Mouse (Mus musculus) embryonic facial prominence, embryonic 15.5 days (tissue): ENCODE measurements around the gene Arhgap23. TPM values are rescaled to one million over a fixed set of nuclear protein-coding genes. Genes with fewer than 3 reads are reported as not detected.

Experiments
- ATAC-seq: fragments of 200-750 bp; cut with Nextera tagmentation; 2 replicates; pipeline ENCODE4 v1.8.0; 2017; ENCODE audit warnings: low read depth, moderate TSS enrichment; ENCODE audit not compliant: insufficient number of reproducible peaks, low FRiP score, low TSS enrichment
- H3K27ac ChIP-seq: fragments of 300-500 bp; sonication (generic); replicated peaks from 2 replicates; pipeline ENCODE4 v1.5.1; 2015; ENCODE audit warnings: mild to moderate bottlenecking, inconsistent platforms
- H3K27me3 ChIP-seq: fragments of 300-500 bp; sonication (generic); 2 replicates; pipeline ENCODE4 v1.6.1; 2015; ENCODE audit warnings: inconsistent platforms
- H3K36me3 ChIP-seq: fragments of 300-500 bp; sonication (generic); 2 replicates; pipeline ENCODE4 v1.6.1; 2015; ENCODE audit warnings: mild to moderate bottlenecking, inconsistent platforms
- H3K4me1 ChIP-seq: fragments of 300-500 bp; sonication (generic); 2 replicates; pipeline ENCODE4 v1.6.1; 2015; ENCODE audit warnings: inconsistent platforms
- H3K4me2 ChIP-seq: fragments of 300-500 bp; sonication (generic); replicated peaks from 2 replicates; pipeline ENCODE4 v1.6.1; 2015; ENCODE audit warnings: mild to moderate bottlenecking, inconsistent platforms
- H3K4me3 ChIP-seq: fragments of 300-500 bp; sonication (generic); replicated peaks from 2 replicates; pipeline ENCODE4 v1.5.1; 2015; ENCODE audit warnings: mild to moderate bottlenecking, inconsistent platforms
- H3K9ac ChIP-seq: fragments of 300-500 bp; sonication (generic); 2 replicates; pipeline ENCODE4 v1.6.1; 2015; ENCODE audit warnings: inconsistent platforms
- H3K9me3 ChIP-seq: fragments of 300-500 bp; sonication (generic); replicated peaks from 2 replicates; pipeline ENCODE4 v1.6.1; 2016; ENCODE audit warnings: inconsistent platforms
- WGBS: fragments of 180-500 bp; shearing (Covaris S2); methylation state at CpG from one replicate; pipeline ENCODE4 v1.1.7; 2015; 5-methylcytosine and 5-hydroxymethylcytosine counted together
- polyA plus RNA-seq: library from polyadenylated mRNA; unstranded; fragments of >200 nt; fragmentation: Nextera tagmentation; extraction: Ambion mirVana; gene quantifications from 2 replicates; pipeline ENCODE4 v1.2.1, GENCODE M21; 2015

Gene Arhgap23
- polyA plus RNA-seq, 1 experiment from 2014 or later, result 9.6 TPM

DNA sequence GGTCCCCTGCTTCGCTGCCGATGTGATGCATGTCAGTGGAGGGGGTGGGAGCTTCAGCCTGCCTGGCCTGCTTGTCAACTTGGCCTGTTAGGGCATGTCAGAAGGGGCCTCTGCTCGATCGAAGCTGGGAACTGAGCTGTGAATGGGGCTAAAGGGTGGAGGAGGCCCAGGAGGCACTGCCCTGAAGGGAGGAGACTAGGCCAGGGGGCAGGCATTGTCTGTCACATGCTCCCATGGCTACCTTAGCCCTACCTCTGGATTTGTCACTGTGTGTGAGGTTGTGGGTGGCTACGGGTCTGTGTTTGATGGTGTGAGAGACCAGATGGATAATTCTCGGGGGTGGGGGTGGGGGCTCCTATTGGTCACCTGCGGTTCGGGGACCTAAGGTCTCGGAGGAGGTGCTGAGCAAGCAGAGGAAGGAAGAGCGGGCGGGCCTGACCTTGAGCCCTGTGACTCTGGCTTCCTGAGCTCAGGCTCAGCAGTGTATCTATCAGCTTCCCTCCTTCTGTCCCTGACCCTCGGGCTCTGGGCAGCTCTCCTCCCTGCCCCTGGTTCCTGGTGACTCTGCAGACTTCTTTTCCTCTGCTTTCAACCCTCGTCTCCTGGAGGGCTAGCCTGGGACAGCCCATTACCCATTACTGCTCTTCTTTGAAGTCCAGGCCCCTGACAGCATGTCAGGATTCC, 20.6 kb downstream of the Arhgap23 start:
- Histone ChIP-seq H3K9me3 (no peaks in the 10 kb centered on the region), H3K27me3 (no peaks in the 10 kb centered on the region), H3K4me1 (peaks cover 72% of the 10 kb centered on the region), H3K9ac (no peak overlapping the region), H3K27ac (peak overlapping the region; percentile 89), H3K36me3 (no peaks in the 10 kb centered on the region), H3K4me3 (no peak overlapping the region), H3K4me2 (peak overlapping the region; percentile 49)
- WGBS, result 43% methylated on average over 13 of the region's 13 CpGs
- ATAC-seq, result no peak

DNA sequence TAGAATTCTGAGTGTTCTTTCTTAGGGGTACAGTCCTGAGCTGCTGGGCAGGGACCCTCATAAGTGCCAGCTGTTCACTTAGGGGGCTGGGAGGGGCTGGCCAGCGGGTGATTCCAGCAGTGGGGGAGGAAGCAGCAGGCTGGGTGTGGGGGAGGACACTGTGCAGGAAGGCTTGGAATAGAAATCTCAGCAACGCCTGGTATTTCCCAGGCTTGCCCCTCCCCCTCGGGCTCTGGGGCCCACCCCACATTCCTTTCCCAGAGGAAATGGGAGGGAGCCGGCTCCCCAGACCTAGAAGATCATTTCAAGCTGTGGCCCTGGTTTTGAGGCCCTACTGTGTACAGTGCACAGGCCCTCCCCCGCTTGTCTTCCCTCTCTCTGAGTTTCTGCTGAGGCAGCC, 22.4 kb downstream of the Arhgap23 start:
- Histone ChIP-seq H3K9ac (no peak overlapping the region), H3K27me3 (no peaks in the 10 kb centered on the region), H3K27ac (peak overlapping the region; percentile 89), H3K4me3 (no peak overlapping the region), H3K4me2 (no peak overlapping the region; the same call in 1 of the 2 replicates), H3K36me3 (no peaks in the 10 kb centered on the region), H3K4me1 (peaks cover 82% of the 10 kb centered on the region), H3K9me3 (no peaks in the 10 kb centered on the region)
- 0 out of 2 replicates have a peak, but pooled peaks have one; percentile 26 for ATAC-seq
- WGBS, result 10% methylated on average over 5 of the region's 5 CpGs

DNA sequence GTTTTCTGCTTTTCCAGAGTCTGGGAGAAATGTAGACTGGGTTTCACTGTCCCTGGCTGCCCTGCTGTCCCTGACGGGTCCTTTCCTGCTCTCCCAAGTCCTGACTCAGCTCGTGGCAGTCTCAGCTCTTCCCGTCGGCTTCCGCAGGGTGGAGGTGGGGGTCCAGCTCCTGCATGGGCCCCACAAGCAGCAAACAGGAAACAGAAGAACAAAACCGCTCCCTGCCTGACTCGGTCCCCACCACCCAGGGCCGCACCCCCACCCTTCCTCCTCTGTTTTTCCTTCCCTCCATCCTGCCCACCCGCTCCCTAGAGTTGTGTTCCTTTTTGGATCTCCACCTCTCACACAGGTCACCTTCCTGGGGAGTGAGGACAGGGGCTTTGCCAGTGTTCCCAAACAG, 23.5 kb downstream of the Arhgap23 start:
- 28% methylated on average over 8 of the region's 9 CpGs for WGBS
- Histone ChIP-seq H3K4me1 (peaks cover 87% of the 10 kb centered on the region), H3K4me2 (no peak overlapping the region)

DNA sequence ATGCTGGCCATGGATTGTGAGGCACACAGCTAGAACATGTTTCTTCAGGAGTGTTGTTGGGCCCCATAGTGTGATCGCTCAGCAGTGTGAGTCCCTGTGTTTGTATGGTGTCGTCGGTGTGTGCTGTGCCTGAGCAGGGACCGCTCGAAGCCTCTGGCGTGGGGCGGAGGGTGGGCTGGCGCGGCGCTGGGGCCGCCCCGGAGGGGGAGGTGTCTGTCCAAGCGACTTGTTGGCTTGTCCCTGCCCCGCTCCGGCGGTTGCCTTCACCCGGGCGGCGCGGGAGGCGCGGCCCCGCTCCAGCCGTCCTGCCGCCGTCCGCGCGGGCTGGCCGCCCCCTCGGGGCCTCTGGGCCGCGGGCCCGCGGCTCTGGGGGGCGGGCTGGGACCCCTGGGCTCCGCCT, 24.6 kb downstream of the Arhgap23 start:
- under 1% methylated on average over 35 of the region's 37 CpGs for WGBS
- H3K9me3 ChIP-seq, result no peaks in the 10 kb centered on the region
- peak overlapping the region; percentile 89 for H3K27ac ChIP-seq
- peak overlapping the region; percentile 78 for H3K4me2 ChIP-seq
- peaks cover 13% of the 10 kb centered on the region for H3K36me3 ChIP-seq
- no peaks in the 10 kb centered on the region for H3K27me3 ChIP-seq
- peak overlapping the region; percentile 73 for H3K9ac ChIP-seq
- peak overlapping the region; percentile 73 for H3K4me3 ChIP-seq
- peaks cover 82% of the 10 kb centered on the region for H3K4me1 ChIP-seq
- ATAC-seq, result peak; percentile 74

More for the DNA sequence above, 23.5 kb downstream of the Arhgap23 start:
- H3K9ac ChIP-seq, result no peak overlapping the region
- ATAC-seq, result no peak
- H3K4me3 ChIP-seq, result 0 out of 2 replicates have a peak overlapping the region, but pooled peaks have one; percentile 73
- H3K27me3 ChIP-seq, result no peaks in the 10 kb centered on the region
- H3K27ac ChIP-seq, result peak overlapping the region; percentile 89
- H3K36me3 ChIP-seq, result peaks cover 3% of the 10 kb centered on the region; the same call in 1 of the 2 replicates
- H3K9me3 ChIP-seq, result no peaks in the 10 kb centered on the region

DNA sequence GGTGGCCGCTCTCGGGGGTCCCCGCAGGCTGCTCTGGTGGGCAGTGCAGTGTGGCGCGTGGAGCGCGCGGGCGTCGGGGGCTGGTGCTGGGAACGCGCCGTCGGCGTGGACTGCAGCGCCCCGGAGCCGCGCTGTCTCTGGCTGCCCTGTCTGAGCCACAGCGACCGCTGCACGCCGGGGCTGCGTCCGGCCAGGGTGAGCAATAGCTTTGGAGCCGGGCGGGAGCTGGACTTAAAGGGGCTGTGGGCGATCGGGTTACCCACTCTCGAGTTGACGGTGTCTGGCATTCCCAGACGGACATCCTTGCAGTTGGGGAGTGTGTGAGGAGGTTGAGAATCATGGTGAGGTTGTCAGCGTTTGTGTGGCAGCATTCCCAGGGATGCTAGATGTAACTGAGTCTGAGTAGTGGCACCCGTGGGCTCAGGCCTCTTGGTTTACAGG, 25.1 kb downstream of the Arhgap23 start:
- Histone ChIP-seq H3K4me3 (peak overlapping the region; percentile 73), H3K27ac (peak overlapping the region; percentile 89), H3K36me3 (peaks cover 19% of the 10 kb centered on the region), H3K4me1 (peaks cover 76% of the 10 kb centered on the region), H3K27me3 (no peaks in the 10 kb centered on the region), H3K4me2 (peak overlapping the region; percentile 78), H3K9ac (peak overlapping the region; percentile 73), H3K9me3 (no peaks in the 10 kb centered on the region)
- ATAC-seq, result 0 out of 2 replicates have a peak, but pooled peaks have one; percentile 5
- WGBS, result under 1% methylated on average over 34 of the region's 34 CpGs

DNA sequence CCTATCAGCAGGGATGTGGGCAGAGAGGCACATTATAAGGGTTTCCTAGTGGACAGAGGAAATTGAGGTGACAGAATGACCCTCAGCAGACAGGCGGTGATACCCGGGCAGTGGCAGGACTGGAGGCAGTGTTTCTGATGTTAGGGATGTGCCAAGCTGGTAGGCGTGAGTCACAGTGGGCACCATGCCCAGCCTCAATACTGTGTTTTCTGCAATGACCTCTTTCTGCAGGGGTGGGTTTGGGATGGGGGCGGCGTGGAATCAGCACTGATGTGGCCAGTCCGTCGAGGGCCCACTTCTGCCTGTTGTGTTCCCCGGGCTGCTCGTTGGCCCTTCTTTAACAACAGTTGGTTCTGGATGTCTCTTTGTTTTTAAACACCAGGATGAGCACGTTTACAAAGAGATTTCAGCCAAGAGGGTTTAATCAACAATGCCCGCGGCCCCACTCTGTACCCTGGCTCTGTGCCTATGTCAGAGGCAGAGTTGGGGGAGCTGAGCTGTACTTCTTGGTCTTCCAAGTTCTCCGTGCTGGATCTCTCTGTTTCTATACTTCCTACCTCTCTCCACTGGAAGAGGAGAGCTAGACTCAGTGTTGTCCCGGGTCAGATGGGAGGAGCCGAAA, 25.8 kb downstream of the Arhgap23 start:
- WGBS, result 30% methylated on average over 15 of the region's 15 CpGs
- no peak for ATAC-seq
- Histone ChIP-seq H3K27me3 (no peaks in the 10 kb centered on the region), H3K9ac (0 out of 2 replicates have a peak overlapping the region, but pooled peaks have one; percentile 73), H3K36me3 (peaks cover 22% of the 10 kb centered on the region), H3K4me2 (peak overlapping the region; percentile 78), H3K27ac (peak overlapping the region; percentile 89), H3K9me3 (no peaks in the 10 kb centered on the region), H3K4me3 (peak overlapping the region; percentile 73), H3K4me1 (peaks cover 70% of the 10 kb centered on the region)

DNA sequence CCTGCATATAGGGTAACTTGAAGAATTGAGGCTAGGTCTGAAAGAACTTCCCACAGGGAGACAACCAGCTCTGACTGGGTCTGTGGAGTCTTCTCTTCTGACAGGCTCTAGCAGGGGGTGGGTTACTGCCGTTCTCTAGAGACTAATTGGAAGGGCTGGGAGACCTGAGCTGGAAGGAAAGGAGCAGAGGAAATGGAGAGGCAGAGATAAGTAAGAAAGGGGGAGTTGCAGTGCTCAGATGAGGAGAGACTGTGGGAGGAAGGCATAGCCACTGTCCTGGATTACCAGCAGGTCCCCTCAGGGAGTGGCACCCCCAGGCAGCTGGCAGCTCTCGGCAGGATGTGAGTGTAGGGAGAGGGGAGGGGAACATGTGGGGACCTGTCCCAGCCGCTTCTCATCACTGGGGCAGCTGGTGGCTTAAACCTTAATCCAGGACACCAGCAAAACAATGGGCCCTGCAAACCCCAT, 26.4 kb downstream of the Arhgap23 start:
- H3K27me3 ChIP-seq, result no peaks in the 10 kb centered on the region
- WGBS, result 4% methylated on average over 3 of the region's 3 CpGs
- H3K27ac ChIP-seq, result peak overlapping the region; percentile 89
- peaks cover 70% of the 10 kb centered on the region for H3K4me1 ChIP-seq
- H3K4me3 ChIP-seq, result peak overlapping the region; percentile 73
- H3K36me3 ChIP-seq, result peaks cover 28% of the 10 kb centered on the region
- peak overlapping the region; percentile 4; the same call in 1 of the 2 replicates for H3K9ac ChIP-seq
- ATAC-seq, result peak; percentile 51
- H3K9me3 ChIP-seq, result no peaks in the 10 kb centered on the region
- peak overlapping the region; percentile 78 for H3K4me2 ChIP-seq

DNA sequence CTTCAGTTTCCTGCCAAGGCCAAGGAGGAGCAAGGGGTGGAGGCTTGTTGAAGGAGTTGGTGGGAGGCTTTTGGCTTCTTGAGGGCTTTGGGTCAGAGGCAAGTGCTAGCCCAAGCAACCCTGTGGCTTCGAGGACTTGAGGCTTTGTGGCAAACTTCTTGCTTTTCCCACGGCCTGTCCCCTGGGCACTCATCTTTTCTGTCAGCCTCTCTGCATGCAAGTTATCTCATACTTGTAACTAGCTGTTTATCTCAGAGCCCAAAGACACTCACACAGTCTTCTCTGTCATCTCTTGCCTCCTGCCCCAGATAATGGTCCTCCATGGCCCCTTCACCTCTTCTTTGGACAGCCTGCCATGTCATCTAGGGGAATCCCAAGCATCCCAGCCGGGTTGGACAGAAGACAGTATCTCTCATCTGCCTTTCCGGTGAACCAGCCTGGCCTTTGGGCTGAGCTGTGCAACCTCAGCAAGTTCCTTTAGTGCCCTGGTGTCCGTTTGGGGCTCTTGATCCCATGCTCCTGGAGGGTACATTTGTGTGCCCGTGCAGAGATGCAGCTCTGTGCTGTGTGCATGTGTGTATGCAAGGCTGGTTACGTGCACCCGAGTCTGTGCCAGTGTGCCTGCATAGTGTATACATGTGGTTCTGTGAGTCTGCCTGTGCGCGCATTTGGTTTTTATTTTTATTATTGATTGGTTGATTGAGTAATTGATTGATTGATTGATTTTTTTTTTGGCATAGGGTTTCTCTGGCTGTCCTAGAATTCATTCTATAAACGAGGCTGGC, 27.8 kb downstream of the Arhgap23 start:
- H3K27me3 ChIP-seq, result no peaks in the 10 kb centered on the region
- H3K36me3 ChIP-seq, result peaks cover 40% of the 10 kb centered on the region
- no peak overlapping the region for H3K9ac ChIP-seq
- ATAC-seq, result no peak
- H3K4me1 ChIP-seq, result peaks cover 58% of the 10 kb centered on the region
- no peaks in the 10 kb centered on the region for H3K9me3 ChIP-seq
- 0 out of 2 replicates have a peak overlapping the region, but pooled peaks have one; percentile 6 for H3K4me2 ChIP-seq
- no peak overlapping the region for H3K4me3 ChIP-seq
- WGBS, result 81% methylated on average over 11 of the region's 11 CpGs
- H3K27ac ChIP-seq, result peak overlapping the region; percentile 89; the same call in 1 of the 2 replicates

DNA sequence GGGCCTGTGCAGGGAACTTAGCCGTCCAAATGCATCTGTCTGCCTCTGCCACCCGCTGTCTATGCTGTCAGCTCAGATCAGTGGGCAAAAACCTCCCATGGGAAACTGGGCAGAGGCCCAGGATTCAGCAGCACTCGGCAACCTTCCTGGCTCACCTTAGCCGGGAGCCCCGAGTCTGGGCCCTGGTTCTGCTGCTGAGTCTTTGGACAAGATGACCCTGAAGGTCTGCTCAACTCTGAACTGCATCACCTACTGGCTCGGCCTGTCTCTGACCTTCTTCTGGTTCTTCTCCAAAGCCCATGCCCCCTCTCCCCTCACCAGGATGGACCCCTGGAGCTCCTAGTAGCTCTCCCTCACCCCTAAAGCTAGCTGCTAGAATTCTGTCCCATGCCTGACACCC, 30.3 kb downstream of the Arhgap23 start:
- H3K4me1 ChIP-seq, result peaks cover 56% of the 10 kb centered on the region
- no peak overlapping the region for H3K4me2 ChIP-seq
- no peak overlapping the region for H3K4me3 ChIP-seq
- H3K27me3 ChIP-seq, result no peaks in the 10 kb centered on the region
- no peak overlapping the region for H3K9ac ChIP-seq
- 75% methylated on average over 6 of the region's 6 CpGs for WGBS
- H3K9me3 ChIP-seq, result no peaks in the 10 kb centered on the region
- ATAC-seq, result no peak
- peaks cover 54% of the 10 kb centered on the region for H3K36me3 ChIP-seq
- H3K27ac ChIP-seq, result no peak overlapping the region

DNA sequence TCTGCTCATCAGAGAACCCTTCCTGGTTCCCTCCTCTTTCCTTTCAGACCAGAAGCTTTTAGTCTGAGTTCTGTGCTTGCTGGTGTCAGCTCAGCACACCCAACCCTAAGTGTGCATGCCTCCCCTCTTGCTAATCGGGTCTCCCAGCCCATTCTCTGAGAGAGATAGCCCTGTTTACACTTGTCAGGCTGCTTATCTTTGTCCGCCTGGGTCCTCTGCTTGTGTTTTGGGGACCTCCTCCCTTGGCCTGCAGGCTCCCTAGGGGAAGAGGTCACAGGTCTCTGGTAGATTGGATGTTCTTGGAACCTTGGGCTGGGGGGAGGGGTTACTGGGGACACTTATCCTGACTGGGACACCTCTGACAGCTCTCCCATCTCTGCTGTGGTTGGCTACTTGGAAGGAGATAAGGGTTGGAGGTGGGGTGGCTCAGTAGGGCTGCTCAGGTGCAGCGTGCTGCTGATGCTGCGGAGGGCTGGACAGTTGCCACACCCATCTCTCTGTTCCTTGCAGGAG, 30.7 kb downstream of the Arhgap23 start:
- H3K4me3 ChIP-seq, result no peak overlapping the region
- H3K27me3 ChIP-seq, result no peaks in the 10 kb centered on the region
- H3K4me1 ChIP-seq, result peaks cover 56% of the 10 kb centered on the region
- 76% methylated on average over 4 of the region's 4 CpGs for WGBS
- H3K4me2 ChIP-seq, result no peak overlapping the region
- no peak overlapping the region for H3K9ac ChIP-seq
- ATAC-seq, result no peak
- no peak overlapping the region for H3K27ac ChIP-seq
- H3K36me3 ChIP-seq, result peaks cover 55% of the 10 kb centered on the region
- no peaks in the 10 kb centered on the region for H3K9me3 ChIP-seq
